Mouse (Mus musculus): ENCODE results near the gene Gcc1. TPM values are rescaled to one million over a fixed set of nuclear protein-coding genes. Genes with fewer than 3 reads are reported as not detected.
A peak's percentile ranks its signal among the peaks of the same experiment; 100 is the strongest.

The Gcc1 gene
- 11.0 and 12.8 TPM in 2 replicates for polyA plus RNA-seq (2015; fragmentation: Nextera tagmentation; extraction: Ambion mirVana)

DNA sequence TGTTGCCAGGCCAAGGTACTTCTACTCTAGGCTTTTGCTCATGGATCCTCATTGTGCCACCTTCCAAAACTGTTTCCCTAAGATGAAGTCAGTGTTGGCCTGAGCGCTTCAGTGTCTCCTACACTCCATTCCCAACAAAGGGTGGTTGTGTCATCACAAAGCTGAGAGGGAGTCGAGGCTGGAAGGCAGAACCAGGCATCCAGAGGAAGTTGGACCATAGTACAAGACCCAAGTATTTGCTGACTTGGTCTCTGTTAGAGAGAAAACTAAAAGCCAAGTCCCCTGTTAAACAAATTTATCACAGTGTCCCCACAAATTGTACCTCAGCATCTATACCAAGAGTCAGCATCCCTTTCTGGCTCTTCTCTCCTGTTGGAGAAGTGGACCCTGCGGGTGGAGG is at the start of gene Gcc1:
Gene Gcc1, minus strand, starts transcription at position 101 of the 400 bp plus-strand sequence.
- 92% methylated on average over 3 of the region's 3 CpGs for WGBS
- H3K9ac ChIP-seq (replicated peaks): no peak within 1 kb of the TSS
- no peak for ATAC-seq (ENCODE audit: low FRiP score)

DNA sequence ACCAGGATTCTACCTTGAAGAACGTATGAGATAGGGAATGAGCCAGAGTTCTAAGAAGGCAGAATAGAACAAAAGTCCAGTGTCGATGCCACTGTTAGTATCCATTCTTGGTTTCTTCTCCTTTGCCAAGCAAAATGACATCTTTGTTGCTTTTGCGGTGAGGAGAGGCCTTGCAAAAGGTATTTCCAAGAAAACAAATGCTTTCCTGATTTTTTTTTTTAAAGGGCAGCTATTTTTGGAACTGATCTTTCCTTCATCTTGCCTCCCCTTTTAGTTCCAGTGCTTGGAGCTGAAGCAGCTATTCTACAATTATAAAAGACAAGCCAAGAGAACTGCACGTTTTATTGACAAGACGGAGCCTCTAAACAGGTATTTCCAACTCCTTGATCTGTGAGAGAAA is 46.6 kb upstream of the Gcc1 start, which contains the start of gene Snd1:
Gene Snd1, plus strand, starts transcription at position 301 of the 400 bp plus-strand sequence.
- WGBS: 84% methylated on average over 5 of the region's 5 CpGs
- no peak within 1 kb of the TSS for H3K4me3 ChIP-seq (replicated peaks)
- H3K4me1 ChIP-seq: 0 out of 2 replicates have a peak, but pooled peaks cover 5% of the 10 kb centered on the region
- no peak within 1 kb of the TSS for H3K4me2 ChIP-seq
- H3K27ac ChIP-seq (replicated peaks): no peak within 1 kb of the TSS
- ATAC-seq (ENCODE audit: low FRiP score): no peak
- H3K9me3 ChIP-seq (replicated peaks): no peaks in the 10 kb centered on the region
- no peaks in the 10 kb centered on the region for H3K36me3 ChIP-seq
- no peak within 1 kb of the TSS for H3K9ac ChIP-seq (replicated peaks)
- H3K27me3 ChIP-seq (replicated peaks): no peaks in the 10 kb centered on the region

More for the DNA sequence above, at the start of gene Gcc1:
- H3K36me3 ChIP-seq: peaks cover 14% of the 10 kb centered on the region
- H3K4me3 ChIP-seq (replicated peaks): no peak within 1 kb of the TSS
- no peaks in the 10 kb centered on the region for H3K9me3 ChIP-seq (replicated peaks)
- H3K27me3 ChIP-seq (replicated peaks): no peaks in the 10 kb centered on the region
- peaks cover 22% of the 10 kb centered on the region for H3K4me1 ChIP-seq
- H3K4me2 ChIP-seq: no peak within 1 kb of the TSS
- no peak within 1 kb of the TSS for H3K27ac ChIP-seq (replicated peaks)

DNA sequence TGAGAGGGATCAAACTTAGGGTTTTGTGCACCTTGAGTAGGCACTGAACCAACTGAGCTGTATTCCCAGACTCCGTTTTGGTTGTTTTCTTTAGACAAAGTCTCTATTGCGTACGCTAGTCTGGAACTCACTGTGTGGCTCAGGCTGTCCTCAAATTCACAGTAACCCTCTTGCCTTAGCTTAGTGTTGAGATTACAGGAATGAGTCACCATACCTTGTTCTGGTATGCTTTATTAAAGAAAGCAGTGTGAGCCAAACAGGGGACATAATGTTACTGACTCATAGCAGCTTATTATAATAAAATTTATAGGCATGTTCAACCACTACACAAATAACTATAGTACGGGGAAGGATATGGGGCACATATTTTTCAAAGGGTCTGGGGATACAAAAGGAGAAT is 46.0 kb upstream of the Gcc1 start:
- no peaks in the 10 kb centered on the region for H3K27me3 ChIP-seq (replicated peaks)
- no peaks in the 10 kb centered on the region for H3K36me3 ChIP-seq
- H3K27ac ChIP-seq (replicated peaks): no peak overlapping the region
- no peak for ATAC-seq (ENCODE audit: low FRiP score)
- no peak overlapping the region for H3K9ac ChIP-seq (replicated peaks)
- 0 out of 2 replicates have a peak, but pooled peaks cover 2% of the 10 kb centered on the region for H3K4me1 ChIP-seq
- no peak overlapping the region for H3K4me3 ChIP-seq (replicated peaks)
- H3K4me2 ChIP-seq: no peak overlapping the region
- H3K9me3 ChIP-seq (replicated peaks): no peaks in the 10 kb centered on the region
- WGBS: 93% methylated on average over 4 of the region's 4 CpGs

DNA sequence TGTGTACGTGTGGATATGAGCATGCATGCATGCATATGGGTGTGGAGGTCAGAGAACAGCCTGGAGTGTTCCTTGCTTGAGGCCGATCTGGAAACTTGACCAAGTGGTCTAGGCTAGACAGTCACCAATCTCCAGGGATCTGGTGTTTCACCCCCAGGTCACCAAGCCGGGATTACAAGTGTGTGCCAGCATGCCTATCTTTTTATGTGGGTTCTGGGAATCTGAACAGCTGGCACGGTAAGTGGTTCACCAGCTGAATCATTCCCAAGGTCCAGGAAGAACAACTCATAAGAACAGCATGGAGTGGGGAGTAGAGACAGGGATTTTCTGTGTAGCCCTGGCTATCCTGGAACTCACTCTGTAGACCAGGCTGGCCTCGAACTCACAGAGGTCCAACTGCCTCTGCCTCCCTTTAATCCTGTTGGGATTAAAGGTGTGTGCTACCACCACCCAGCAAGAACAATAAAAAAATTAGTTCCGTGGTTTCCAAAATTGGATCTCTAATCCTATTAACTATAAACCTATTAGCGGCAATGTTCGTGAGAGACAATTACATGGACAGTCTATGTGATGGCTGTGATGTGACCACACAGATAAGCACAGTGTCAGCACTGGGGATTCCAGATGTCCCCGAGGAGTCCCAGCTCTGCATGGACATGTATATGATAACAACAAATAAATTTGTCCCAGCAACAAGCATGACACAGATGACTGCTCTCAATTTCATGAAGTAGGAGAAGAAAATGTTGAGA is 43.3 kb upstream of the Gcc1 start:
- 85% methylated on average over 9 of the region's 9 CpGs for WGBS
- Histone ChIP-seq H3K4me2 (no peak overlapping the region), H3K27me3 (replicated peaks) (no peaks in the 10 kb centered on the region), H3K4me1 (no peaks in the 10 kb centered on the region), H3K27ac (replicated peaks) (no peak overlapping the region), H3K9me3 (replicated peaks) (no peaks in the 10 kb centered on the region), H3K36me3 (no peaks in the 10 kb centered on the region), H3K9ac (replicated peaks) (no peak overlapping the region), H3K4me3 (replicated peaks) (no peak overlapping the region)
- no peak for ATAC-seq (ENCODE audit: low FRiP score)

DNA sequence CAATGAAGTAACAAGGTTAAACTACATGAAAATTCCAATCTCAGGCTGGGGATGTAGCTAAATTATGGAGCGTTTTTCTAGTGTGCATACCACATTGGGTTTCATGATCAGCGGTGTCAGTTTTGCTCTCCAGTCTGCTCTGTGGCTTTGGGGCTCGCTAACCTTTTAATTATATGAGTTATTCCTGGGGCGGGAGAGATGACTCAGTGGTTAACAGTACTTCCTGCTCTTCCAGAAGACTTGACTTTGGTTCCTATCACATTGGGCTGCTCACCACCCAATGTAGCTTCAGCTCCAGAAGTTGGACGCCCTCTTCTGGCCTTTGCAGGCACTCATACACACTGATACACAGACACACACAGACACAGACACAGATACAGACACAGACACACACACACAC is 42.4 kb upstream of the Gcc1 start:
- Histone ChIP-seq H3K9ac (replicated peaks) (no peak overlapping the region), H3K4me3 (replicated peaks) (no peak overlapping the region), H3K36me3 (no peaks in the 10 kb centered on the region), H3K4me1 (no peaks in the 10 kb centered on the region), H3K9me3 (replicated peaks) (no peaks in the 10 kb centered on the region), H3K27ac (replicated peaks) (no peak overlapping the region), H3K4me2 (no peak overlapping the region), H3K27me3 (replicated peaks) (no peaks in the 10 kb centered on the region)
- 85% methylated on average over 5 of the region's 5 CpGs for WGBS
- no peak for ATAC-seq (ENCODE audit: low FRiP score)

DNA sequence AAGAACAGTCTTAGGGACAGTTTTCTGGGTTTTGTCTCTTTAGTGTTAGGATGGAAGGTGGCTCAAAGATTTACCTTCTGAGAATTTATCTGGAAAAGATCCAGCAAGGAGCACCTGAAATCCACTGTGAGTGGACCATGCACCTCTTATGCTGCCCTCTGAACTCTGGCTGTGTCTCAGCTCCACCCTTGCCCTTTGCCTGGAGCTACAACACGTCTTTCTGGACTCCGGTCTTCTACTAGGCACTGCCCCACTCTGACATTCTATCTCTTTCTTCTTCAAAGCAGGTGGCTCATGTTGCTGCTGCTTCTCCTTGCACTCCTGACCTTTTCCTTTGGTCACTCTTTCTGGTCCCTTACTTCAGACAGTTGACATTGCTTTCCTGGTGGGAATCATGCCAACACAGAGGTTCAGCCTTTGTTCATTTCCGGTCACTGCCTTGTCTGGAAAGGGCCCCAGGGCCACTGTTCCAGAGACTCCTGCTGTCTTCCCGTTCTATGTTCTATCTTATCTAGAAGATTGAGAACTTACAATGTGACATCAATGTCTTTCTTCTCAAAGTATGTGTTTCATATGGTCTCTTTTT is 41.9 kb upstream of the Gcc1 start:
- Histone ChIP-seq H3K9ac (replicated peaks) (no peak overlapping the region), H3K4me2 (no peak overlapping the region), H3K27ac (replicated peaks) (no peak overlapping the region), H3K27me3 (replicated peaks) (no peaks in the 10 kb centered on the region), H3K4me1 (no peaks in the 10 kb centered on the region), H3K9me3 (replicated peaks) (no peaks in the 10 kb centered on the region), H3K36me3 (no peaks in the 10 kb centered on the region), H3K4me3 (replicated peaks) (no peak overlapping the region)
- 80% methylated on average over 4 of the region's 4 CpGs for WGBS
- no peak for ATAC-seq (ENCODE audit: low FRiP score)

DNA sequence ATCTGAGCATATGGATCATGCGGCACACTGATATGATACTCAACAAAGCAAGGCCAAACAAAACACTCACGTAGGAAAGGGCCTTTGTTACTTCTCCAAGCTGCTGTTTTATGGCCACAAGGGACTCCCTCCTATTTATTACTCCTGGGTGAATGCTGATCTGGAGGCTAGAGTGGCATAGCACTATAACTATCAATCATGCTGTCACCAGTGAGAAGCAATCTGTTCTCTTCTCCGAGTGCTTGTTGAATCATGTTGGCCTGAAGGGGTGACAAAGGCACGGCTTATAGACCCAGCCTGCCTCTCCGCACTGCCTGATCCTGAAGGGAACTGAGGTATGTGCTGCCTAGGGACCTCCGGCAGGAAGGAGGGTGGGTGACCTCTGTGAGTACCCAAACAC is 36.4 kb upstream of the Gcc1 start:
- Histone ChIP-seq H3K9ac (replicated peaks) (no peak overlapping the region), H3K27me3 (replicated peaks) (no peaks in the 10 kb centered on the region), H3K4me1 (peaks cover 5% of the 10 kb centered on the region; the same call in 1 of the 2 replicates), H3K27ac (replicated peaks) (no peak overlapping the region), H3K4me2 (no peak overlapping the region), H3K9me3 (replicated peaks) (no peaks in the 10 kb centered on the region), H3K36me3 (no peaks in the 10 kb centered on the region), H3K4me3 (replicated peaks) (no peak overlapping the region)
- 7% methylated on average over 6 of the region's 6 CpGs for WGBS
- ATAC-seq (ENCODE audit: low FRiP score): no peak

DNA sequence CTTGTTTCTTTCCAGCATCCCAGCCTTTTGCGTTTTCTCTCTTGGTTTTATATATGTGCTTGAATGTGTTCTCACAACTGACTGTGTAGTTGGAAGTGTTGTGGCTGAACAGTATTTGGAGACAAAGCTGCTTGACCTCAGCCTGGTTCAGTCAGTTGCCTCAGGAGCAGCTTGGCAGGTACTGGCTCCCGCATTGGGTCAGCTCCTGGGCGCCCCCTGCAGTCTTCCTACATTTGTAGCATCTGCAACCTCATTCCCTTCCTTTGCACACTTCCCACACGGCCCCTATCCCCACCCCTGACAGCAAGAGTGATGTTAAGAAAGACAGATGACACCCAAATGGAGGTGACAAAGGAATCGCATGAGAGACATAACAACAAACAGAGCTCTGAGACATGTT is 32.3 kb upstream of the Gcc1 start:
- Histone ChIP-seq H3K4me3 (replicated peaks) (no peak overlapping the region), H3K9me3 (replicated peaks) (no peaks in the 10 kb centered on the region), H3K27ac (replicated peaks) (no peak overlapping the region), H3K9ac (replicated peaks) (no peak overlapping the region), H3K27me3 (replicated peaks) (no peaks in the 10 kb centered on the region), H3K4me2 (no peak overlapping the region), H3K36me3 (no peaks in the 10 kb centered on the region), H3K4me1 (peaks cover 5% of the 10 kb centered on the region; the same call in 1 of the 2 replicates)
- 8% methylated on average over 5 of the region's 5 CpGs for WGBS
- ATAC-seq (ENCODE audit: low FRiP score): no peak

DNA sequence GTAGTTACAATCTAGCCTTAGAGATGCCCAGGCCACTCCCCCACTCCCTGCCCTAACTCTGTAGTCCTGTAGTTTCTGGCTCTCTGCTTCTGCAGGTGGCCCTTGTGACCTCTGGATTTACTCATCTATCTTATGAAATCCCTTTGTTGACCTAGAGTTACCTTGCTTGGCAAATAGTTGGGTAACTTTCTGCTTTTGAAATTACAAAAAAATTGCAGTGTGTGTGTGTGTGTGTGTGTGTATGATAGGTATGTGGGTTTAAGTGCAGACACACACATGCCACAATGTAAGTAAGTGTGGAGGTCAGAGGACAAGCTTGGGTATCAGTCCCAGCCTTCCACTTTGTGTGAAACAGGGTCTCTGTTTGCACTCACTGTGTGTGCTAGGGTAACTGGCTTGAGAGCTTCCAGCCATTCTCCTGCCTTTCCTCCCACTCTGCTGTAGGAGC is 31.1 kb upstream of the Gcc1 start:
- H3K9ac ChIP-seq (replicated peaks): no peak overlapping the region
- ATAC-seq (ENCODE audit: low FRiP score): no peak
- H3K27me3 ChIP-seq (replicated peaks): no peaks in the 10 kb centered on the region
- H3K27ac ChIP-seq (replicated peaks): no peak overlapping the region
- H3K9me3 ChIP-seq (replicated peaks): no peaks in the 10 kb centered on the region
- H3K4me3 ChIP-seq (replicated peaks): no peak overlapping the region
- H3K36me3 ChIP-seq: no peaks in the 10 kb centered on the region
- no peaks in the 10 kb centered on the region; the same call in 1 of the 2 replicates for H3K4me1 ChIP-seq
- no peak overlapping the region for H3K4me2 ChIP-seq

DNA sequence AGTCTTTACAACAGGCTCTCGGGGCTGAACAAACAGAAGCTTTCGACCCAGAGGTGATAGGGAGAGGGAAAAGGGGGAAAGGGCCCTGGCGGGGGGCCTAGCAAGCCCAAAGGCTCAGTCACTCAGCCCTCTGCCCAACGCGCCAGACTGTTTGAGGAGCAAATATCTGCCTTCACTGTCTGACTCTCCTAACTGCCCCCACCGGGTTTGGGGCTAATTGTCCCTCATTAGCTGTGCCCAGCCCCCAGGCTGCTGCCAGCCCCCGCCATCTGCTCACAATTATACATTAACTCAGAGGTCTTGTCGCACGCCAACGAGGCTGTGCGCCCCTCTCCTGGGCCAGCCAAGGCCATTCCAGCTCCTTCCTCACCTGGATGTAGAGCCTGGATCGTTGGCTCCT is 22.8 kb upstream of the Gcc1 start:
- H3K9me3 ChIP-seq (replicated peaks): no peaks in the 10 kb centered on the region

DNA sequence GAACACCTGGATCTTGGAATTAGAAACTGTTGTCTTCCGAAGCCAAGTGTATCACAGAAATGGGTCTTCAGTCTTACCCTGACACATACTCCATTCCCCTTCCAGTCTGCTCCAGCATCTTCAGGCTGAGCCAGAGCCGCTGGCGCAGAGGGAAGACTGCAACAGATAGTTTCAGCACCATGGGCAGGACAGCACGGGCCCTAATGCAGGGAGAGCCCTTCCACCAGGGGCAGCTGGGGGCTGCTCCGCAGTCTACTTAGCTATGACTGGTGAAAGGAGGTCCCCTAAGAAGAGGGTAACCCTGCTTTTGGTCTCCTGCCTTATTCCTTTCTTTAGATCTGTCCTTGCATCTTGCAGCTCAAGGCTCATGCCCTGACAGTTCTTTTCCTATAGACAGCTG is 22.3 kb upstream of the Gcc1 start:
- WGBS: 15% methylated on average over 5 of the region's 5 CpGs
- H3K9me3 ChIP-seq (replicated peaks): no peaks in the 10 kb centered on the region
- no peak for ATAC-seq (ENCODE audit: low FRiP score)

More for the DNA sequence above, 22.8 kb upstream of the Gcc1 start:
- no peak for ATAC-seq (ENCODE audit: low FRiP score)
- peaks cover 6% of the 10 kb centered on the region; the same call in 1 of the 2 replicates for H3K4me1 ChIP-seq
- H3K27ac ChIP-seq (replicated peaks): no peak overlapping the region
- peak overlapping the region; percentile 11; the same call in 1 of the 2 replicates for H3K4me2 ChIP-seq
- H3K27me3 ChIP-seq (replicated peaks): peaks cover 28% of the 10 kb centered on the region
- 0% methylated on average over 12 of the region's 12 CpGs for WGBS
- no peak overlapping the region for H3K9ac ChIP-seq (replicated peaks)
- no peaks in the 10 kb centered on the region for H3K36me3 ChIP-seq
- no peak overlapping the region for H3K4me3 ChIP-seq (replicated peaks)

DNA sequence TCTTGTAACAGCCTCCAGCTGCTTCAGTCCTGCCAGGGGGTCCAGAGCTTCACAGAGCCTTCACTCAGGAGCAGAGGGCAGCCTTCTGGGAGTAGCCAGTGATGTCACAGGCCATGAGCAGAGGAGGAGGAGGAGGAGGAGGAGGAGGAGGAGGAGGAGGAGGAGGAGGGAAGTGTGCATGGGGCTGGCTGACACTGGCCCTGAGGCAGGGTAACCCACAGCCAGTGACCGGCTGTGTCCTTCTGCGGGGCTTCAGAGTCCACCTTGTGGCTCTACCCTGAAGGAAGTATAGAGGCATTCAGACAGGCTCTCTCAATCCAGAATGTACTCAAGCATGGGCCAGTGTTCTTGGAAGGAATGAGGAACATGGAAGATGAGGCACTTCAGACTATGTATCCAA is 21.1 kb upstream of the Gcc1 start, which contains the start of gene Pax4:
Gene Pax4, minus strand, starts transcription at position 101 of the 400 bp plus-strand sequence.
- H3K27ac ChIP-seq (replicated peaks): no peak within 1 kb of the TSS
- no peak within 1 kb of the TSS for H3K4me3 ChIP-seq (replicated peaks)
- H3K9me3 ChIP-seq (replicated peaks): no peaks in the 10 kb centered on the region
- peaks cover 28% of the 10 kb centered on the region for H3K27me3 ChIP-seq (replicated peaks)
- 76% methylated on average over 2 of the region's 2 CpGs for WGBS
- no peaks in the 10 kb centered on the region for H3K36me3 ChIP-seq
- no peak within 1 kb of the TSS for H3K9ac ChIP-seq (replicated peaks)
- H3K4me1 ChIP-seq: peaks cover 6% of the 10 kb centered on the region; the same call in 1 of the 2 replicates
- H3K4me2 ChIP-seq: no peak within 1 kb of the TSS
- ATAC-seq (ENCODE audit: low FRiP score): no peak

More for the DNA sequence above, 22.3 kb upstream of the Gcc1 start:
- H3K27ac ChIP-seq (replicated peaks): no peak overlapping the region
- no peaks in the 10 kb centered on the region for H3K36me3 ChIP-seq
- no peak overlapping the region for H3K4me2 ChIP-seq
- peaks cover 28% of the 10 kb centered on the region for H3K27me3 ChIP-seq (replicated peaks)
- peaks cover 6% of the 10 kb centered on the region; the same call in 1 of the 2 replicates for H3K4me1 ChIP-seq
- no peak overlapping the region for H3K4me3 ChIP-seq (replicated peaks)
- no peak overlapping the region for H3K9ac ChIP-seq (replicated peaks)

All from neural tube, embryonic 15.5 days (tissue).